26 mouse cellular contexts compared by ENCODE assay signal in the genomic region with DNA sequence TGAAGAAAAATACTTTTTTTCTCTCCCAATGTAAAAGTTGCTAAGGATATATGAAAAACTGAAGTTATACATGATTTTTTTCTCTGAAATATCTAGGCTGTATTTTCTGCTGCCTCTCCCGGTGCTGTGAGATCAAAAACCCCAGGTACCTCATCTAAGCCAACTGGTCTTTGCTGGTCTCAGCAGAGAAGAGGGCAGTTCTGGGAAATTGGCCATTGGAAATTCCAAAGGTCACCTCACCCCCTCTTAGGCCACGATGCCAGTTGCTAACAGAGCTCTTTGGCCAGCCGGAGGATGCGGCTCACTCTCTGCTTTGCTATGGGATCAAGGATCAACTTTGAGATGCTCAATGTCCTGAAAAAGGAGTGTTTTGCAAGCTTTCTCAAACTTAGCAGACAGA.
DNase-seq lines count a peak whose midpoint lies in the region; ATAC-seq lines count a peak whose summit lies in the region.
"Had no signal": no experiment of that assay in that cellular context is flagged by ENCODE, and none has a peak within 500 bp of the region (broad histone marks: within the 10 kb centered on the region; RNA-seq: fewer than 3 reads in every experiment).

No protein-coding gene starts in this region.

- H3K27ac ChIP-seq in kidney, embryonic 15.5 days = no peak overlapping the region
- H3K27ac ChIP-seq: forebrain, embryonic 10.5 days; hindbrain, embryonic 13.5 days; limb, embryonic 13.5 days; liver, embryonic 13.5 days; lung, embryonic 15.5 days; macrophage; midbrain, embryonic 10.5 days; neural tube, embryonic 13.5 days; stomach, embryonic 15.5 days had no signal

- H3K4me3 ChIP-seq in kidney, embryonic 15.5 days (replicated peaks) = no peak overlapping the region
- H3K4me3 ChIP-seq: forebrain, embryonic 10.5 days; hindbrain, embryonic 13.5 days; limb, embryonic 13.5 days; liver, embryonic 13.5 days; lung, embryonic 15.5 days; midbrain, embryonic 10.5 days; myocyte; neural tube, embryonic 13.5 days; stomach, embryonic 15.5 days had no signal

- H3K9me3 ChIP-seq in kidney, embryonic 15.5 days (replicated peaks) = no peaks in the 10 kb centered on the region
- H3K9me3 ChIP-seq: forebrain, embryonic 10.5 days; hindbrain, embryonic 13.5 days; limb, embryonic 13.5 days; liver, embryonic 13.5 days; lung, embryonic 15.5 days; midbrain, embryonic 10.5 days; neural tube, embryonic 13.5 days; stomach, embryonic 15.5 days had no signal

- no peaks in the 10 kb centered on the region for H3K27me3 ChIP-seq in kidney, embryonic 15.5 days
- H3K27me3 ChIP-seq: hindbrain, embryonic 13.5 days; limb, embryonic 13.5 days; liver, embryonic 13.5 days; lung, embryonic 15.5 days; neural tube, embryonic 13.5 days; stomach, embryonic 15.5 days had no signal

- no peaks in the 10 kb centered on the region for H3K36me3 ChIP-seq in kidney, embryonic 15.5 days
- H3K36me3 ChIP-seq: forebrain, embryonic 10.5 days; hindbrain, embryonic 13.5 days; limb, embryonic 13.5 days; liver, embryonic 13.5 days; lung, embryonic 15.5 days; midbrain, embryonic 10.5 days; neural tube, embryonic 13.5 days; stomach, embryonic 15.5 days had no signal

- H3K4me2 ChIP-seq in kidney, embryonic 15.5 days = no peak overlapping the region
- H3K4me2 ChIP-seq: hindbrain, embryonic 13.5 days; limb, embryonic 13.5 days; liver, embryonic 13.5 days; lung, embryonic 15.5 days; neural tube, embryonic 13.5 days; stomach, embryonic 15.5 days had no signal

- peak; percentile 71 to 75 for DNase-seq in cerebellum, postnatal 10 days
- no peak for DNase-seq in cerebellum, adult 11-12 months
- DNase-seq in kidney, adult 11 months = peak; percentile 74
- peak; percentile 82 for DNase-seq in kidney, adult 9 months
- DNase-seq in skeletal muscle tissue, adult 2 months (ENCODE audit: low read depth, low spot score) = peak; percentile 63
- no peak for DNase-seq in frontal cortex, postnatal 36 days (ENCODE audit: low spot score in 2 of 2)
- DNase-seq: adrenal gland, postnatal 10 days; cerebellum, adult 8-10 months; forebrain, postnatal 0 days; heart, postnatal 36 days; layer of hippocampus, adult 9-11 months; liver, embryonic 13.5 days; retina, postnatal 1 day; thymus, postnatal 25 days had no signal

- 70% methylated on average over 4 of the region's 4 CpGs for WGBS in kidney, embryonic 15.5 days

- no peak overlapping the region for H3K9ac ChIP-seq in kidney, embryonic 15.5 days
- H3K9ac ChIP-seq: forebrain, postnatal 0 days; hindbrain, embryonic 13.5 days; limb, embryonic 13.5 days; liver, embryonic 13.5 days; lung, embryonic 15.5 days; neural tube, embryonic 13.5 days; stomach, embryonic 15.5 days had no signal

- H3K4me1 ChIP-seq in kidney, embryonic 15.5 days = no peaks in the 10 kb centered on the region
- H3K4me1 ChIP-seq: forebrain, embryonic 10.5 days; hindbrain, embryonic 13.5 days; limb, embryonic 13.5 days; liver, embryonic 13.5 days; lung, embryonic 15.5 days; midbrain, embryonic 10.5 days; stomach, embryonic 15.5 days had no signal

- no peak for ATAC-seq in kidney, embryonic 15.5 days (replicated peaks; ENCODE audit: low FRiP score)
- ATAC-seq: activated CD4-positive, CD25-positive, alpha-beta regulatory T cell, adult 4 months; forebrain, postnatal 0 days; midbrain, embryonic 16.5 days had no signal

Comparison
In these comparisons a context has a peak if more than half of its experiments do, and no peak if none do; other contexts are left out.
1. DNase-seq: peak in cerebellum, postnatal 10 days (2 of 2), kidney, adult 11 months (single experiment), kidney, adult 9 months (single experiment) and skeletal muscle tissue, adult 2 months (single experiment); none in cerebellum, adult 11-12 months (single experiment) and frontal cortex, postnatal 36 days (0 of 2).